Mouse (Mus musculus): ENCODE results near the gene Ceacam16. TPM values are rescaled to one million over a fixed set of nuclear protein-coding genes. Genes with fewer than 3 reads are reported as not detected.

Ceacam16 gene
- total RNA-seq, 2 experiments from 2014 or later, result 0.69 TPM; not detected in 1

DNA sequence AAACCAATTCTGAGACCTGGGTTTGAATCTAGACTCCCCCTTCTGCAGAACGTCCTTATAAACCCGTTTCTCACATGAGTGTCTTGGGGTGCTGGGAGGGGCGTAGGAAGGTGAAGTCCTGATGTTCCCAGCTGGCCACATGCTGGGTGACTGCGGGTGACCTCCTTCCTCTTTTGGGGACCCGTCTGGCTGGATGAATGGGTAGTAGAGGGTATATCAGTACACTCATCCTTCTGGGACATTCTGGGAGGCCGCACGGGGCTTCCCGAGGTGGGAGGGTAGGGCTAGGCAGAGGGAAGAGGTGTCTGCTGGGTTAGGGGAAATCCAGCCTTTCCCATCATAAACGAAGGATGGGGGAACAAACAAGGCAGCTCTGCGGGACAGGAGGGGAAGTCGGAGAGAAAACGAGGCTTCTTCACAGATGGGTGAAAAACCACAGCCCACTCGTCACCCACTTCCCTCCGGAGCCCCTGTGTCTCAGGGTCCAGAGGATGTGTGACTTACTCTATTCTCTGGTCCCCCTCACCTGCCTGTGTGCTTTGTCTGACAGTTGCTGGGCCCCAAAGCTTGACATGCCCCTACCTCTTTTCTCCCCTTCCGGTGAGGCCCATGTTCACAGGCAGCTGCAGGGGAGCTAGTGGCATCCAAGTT lies 16.5 kb downstream of the Ceacam16 start:
- intact Hi-C loops (cut with DNase I), result no loop called here
- DNase-seq, result no peak

DNA sequence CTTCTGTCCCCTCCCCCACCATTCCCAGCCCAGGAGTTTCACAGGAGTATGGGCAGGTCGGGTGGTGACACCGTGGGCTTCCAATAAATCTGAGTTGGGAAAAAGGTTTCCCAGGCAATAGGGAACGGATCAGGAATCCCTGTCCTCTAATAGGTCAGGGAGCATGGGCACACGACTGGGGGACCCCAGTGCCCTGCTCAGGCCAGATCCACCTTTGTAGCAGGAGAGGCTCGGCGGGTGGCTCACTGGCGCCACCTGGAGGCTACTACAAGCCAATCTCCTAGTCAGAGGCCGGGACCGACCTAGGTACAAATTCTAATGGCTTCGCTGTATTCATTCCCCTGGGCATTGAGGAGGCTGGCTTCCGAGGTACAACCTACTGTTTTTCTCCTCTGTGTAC lies 17.5 kb downstream of the Ceacam16 start:
- intact Hi-C loops (cut with DNase I), result loop anchor here (1.0 kb wide), 1 partner anchor 40 kb away; no protein-coding TSS in a partner anchor

DNA sequence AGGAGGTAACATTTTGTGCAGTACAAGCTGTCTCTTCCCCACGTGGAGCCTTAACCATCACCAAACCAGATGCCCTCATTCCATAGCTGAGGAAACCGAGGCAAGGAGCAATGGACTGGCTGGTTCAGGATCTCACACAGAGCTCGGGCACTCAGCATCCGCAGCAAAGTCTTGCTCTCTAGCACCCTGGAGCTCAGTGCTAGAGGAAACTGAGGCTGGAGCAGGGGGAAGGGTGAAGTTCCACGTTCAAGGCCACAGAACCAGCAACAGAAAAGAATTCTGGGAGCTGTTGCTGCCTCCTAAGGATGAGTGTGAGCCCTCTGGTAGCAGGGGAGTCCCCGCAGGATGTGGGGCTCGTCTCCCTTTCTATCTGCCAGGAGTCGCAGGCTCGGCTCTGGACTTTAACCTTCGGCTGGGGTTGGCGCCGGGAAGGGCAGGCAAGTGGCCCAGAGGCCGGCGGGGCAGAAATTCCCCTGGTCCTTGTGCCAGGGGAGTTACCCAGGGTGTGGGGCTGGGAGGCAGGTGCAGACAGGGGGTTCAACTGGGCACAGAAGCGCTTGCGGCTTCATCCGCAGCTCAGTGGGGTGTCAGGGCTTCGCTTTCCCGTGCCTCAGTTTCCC lies 18.1 kb downstream of the Ceacam16 start:
- intact Hi-C loops (cut with DNase I), result loop anchor here (1.0 kb wide), 1 partner anchor 40 kb away; no protein-coding TSS in a partner anchor
- DNase-seq, result peak in 1 of 2 experiments; percentile 23

More for the DNA sequence above, 17.5 kb downstream of the Ceacam16 start:
- peak; percentile 82 to 83 for DNase-seq

DNA sequence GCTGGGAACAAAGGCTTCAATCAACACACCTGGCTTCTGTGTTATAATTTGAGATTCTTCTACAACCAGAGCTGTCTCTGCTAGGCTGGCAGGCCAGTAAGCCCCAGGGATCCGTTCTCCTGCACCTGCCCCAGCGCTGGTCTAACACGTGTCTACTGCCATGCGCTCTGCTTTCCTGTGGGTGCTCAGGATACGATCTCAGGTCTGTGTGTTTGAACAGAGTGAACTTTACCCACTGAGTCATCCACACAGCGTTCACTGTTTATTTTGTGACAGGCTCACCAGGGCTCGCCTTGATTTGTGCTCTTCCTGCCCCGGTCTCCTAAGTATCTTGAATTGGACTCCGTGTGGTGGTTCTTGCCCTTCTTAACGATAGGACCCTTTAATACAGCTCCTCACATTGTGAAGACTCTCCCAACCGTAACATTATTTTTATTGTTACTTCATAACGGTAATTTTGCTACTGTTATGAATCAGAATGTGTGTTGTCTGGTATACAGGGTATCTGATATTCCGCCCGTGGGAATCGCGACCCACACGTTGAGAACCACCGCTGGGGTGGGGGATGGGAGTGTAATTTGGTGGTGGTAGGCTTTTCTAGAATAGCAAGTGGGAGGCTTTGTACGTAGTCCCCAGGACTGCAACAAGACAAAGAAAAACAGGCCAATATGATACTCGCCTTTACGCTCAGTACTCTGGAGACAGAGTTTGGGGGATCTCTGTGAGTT lies 19.2 kb downstream of the Ceacam16 start:
- intact Hi-C loops (cut with DNase I), result no loop called here
- no peak for DNase-seq

DNA sequence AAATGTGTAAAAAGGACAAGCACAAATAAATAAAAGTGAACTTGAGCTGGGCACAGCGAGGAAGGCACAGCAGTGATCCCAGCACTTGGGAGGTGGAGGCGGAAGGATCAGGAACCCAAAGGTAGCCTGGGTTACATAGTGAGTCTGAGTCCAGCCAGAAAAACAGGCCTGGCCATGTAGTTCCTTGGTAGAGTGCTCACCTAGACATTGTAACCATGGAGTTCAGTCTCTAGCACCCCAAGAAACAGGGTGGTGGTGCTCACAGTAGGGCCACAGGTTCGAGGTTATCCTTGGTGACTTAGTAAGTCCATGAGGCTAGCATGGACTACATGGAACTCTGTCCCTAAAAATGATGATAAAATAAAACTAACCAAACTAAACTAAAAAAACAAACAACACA lies 20.2 kb downstream of the Ceacam16 start:
- intact Hi-C loops (cut with DNase I), result no loop called here

DNA sequence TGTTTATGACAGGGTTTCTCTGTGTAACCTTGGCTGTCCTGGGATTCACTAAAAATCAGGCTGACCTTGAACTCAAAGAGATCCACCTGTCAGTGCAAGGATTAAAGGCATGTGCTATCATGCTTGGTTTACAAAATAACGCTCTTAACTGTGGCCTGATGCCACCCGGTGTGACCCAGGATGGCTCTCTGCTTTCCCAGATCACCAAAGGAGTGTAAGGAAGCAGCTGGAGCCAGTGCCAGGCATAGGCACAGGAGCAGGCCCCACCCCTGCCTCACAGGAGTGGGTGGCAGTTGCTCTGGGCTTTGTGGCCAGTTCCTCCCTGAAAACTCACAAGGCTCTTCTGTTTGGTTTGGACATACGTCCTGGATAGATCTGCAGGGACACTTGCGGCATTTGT lies 20.7 kb downstream of the Ceacam16 start:
- intact Hi-C loops (cut with DNase I), result no loop called here
- DNase-seq, result no peak

More for the DNA sequence above, 20.2 kb downstream of the Ceacam16 start:
- no peak for DNase-seq

DNA sequence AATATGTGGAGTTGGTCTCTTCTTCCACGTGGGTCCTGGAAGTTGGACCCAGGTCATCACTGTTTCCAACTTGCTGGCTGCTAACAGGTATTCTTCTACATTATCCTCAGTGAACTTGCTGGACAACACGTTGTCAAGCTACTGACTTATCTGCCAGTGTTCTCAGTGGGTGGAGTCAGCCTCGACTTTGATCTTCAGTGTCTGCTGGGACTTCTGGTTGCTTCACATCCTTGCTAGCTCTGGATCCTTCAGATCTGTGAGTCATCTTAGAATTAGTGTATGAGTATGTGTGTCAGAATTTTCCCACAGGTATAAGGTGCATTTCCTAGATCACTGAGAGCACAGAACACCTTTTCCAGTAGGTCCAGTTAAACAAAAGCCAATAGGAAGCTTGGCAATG lies 24.3 kb downstream of the Ceacam16 start:
- DNase-seq, result no peak
- intact Hi-C loops (cut with DNase I), result no loop called here

DNA sequence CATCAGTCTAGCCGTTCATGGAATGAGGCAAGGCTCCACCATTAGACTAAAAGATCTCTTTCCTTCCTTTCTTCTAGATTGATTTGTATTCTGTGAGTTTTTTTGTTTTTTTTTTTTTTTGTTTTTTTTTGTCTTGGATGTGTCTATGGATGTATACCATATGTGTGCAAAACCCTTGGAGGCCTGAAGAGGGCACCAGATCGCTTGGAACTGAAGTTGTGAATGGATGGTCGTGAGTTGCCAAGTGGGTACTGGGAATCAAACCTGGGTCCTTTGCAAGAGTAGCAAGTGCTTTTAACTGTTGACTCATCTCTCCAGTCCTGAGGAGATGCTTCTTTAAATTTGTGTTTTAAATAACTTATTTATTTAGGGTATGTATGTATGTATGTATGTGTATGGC lies 27.0 kb downstream of the Ceacam16 start:
- no peak for DNase-seq
- intact Hi-C loops (cut with DNase I), result no loop called here

DNA sequence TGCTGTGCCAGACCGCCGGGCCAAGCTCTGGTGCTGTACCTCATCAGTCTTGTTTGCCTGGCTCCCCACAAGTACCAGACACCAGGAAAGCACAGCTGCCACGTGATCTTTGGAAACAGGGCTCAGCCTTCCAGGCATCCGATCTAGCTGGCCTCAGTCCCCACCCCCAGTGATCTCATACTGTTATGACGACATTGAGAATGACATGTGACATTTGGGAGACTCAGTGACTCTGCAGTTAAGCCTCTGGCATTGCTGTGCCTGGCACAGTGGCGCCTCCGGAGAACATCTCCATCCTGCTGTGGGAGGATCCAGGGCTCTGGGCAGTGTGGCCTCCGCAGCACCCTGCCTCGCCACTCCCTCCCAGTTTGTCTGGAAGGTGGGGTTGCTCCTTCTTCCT lies 29.3 kb downstream of the Ceacam16 start:
- intact Hi-C loops (cut with DNase I), result no loop called here
- DNase-seq, result no peak

DNA sequence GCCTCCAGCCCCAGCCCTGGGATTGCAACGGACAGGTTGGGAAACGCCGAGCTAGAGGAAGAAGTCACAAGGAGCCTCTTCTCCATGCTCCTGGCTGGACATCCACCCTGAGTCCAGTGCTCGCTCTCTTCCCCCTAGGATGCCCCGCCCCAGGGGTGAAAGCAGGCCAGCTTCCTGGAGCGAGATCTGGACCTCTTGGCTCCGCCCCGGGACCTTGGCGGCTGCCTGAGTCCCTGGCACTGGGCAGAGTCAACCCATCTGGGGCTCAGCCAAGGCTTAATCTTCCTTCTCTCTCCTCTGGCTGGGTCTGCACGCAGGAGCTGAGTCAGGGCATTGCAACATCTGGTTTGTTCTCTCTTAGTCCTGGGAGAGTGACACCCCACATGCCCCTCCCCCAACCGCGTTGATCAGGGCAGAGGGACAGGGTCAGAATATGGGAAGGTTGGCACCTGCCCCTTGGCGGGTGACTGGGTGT lies 30.4 kb downstream of the Ceacam16 start:
- intact Hi-C loops (cut with DNase I), result no loop called here

DNA sequence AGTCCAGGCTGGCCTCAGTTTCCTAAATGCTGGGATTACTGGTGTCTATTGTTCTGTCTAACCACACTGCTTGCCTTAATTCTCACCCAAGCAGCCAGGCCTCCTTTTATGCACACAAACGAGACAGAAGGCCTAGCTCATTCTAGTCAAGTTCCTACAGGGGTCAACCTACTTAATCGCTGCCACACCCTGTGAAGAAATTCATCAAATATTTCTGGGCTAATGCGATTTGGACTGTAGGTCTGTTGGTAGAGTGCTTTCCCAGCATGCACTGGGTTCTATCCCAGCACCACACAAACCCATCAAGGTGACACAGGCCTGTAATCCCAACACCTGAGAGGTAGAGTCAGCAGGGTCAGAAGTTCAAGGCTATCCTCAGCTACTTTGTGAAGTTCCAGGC lies 31.4 kb downstream of the Ceacam16 start:
- intact Hi-C loops (cut with DNase I), result no loop called here
- DNase-seq, result no peak

More for the DNA sequence above, 30.4 kb downstream of the Ceacam16 start:
- DNase-seq, result peak; percentile 91 to 94

DNA sequence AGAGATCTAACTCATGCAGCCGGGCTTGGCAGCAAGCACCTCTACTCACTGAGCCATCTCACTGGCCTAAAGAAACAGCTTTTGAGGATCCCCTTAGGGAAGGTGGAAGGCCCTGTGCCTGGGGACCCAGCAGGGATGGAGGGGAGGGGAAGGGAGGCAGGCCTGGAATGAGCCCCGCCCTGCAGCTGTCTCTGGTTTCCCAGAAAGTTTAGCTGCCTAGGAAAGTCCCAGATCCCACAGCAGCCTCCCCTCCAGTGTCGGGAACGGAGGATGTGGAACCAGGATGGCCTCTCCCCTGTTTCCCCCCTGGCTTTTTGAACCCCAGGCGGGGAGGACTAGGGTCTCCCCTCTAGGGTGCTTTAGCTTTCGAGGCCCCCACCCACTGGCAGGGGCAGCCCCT lies 34.3 kb downstream of the Ceacam16 start:
- intact Hi-C loops (cut with DNase I), result no loop called here
- DNase-seq, result peak in 1 of 2 experiments; percentile 29

DNA sequence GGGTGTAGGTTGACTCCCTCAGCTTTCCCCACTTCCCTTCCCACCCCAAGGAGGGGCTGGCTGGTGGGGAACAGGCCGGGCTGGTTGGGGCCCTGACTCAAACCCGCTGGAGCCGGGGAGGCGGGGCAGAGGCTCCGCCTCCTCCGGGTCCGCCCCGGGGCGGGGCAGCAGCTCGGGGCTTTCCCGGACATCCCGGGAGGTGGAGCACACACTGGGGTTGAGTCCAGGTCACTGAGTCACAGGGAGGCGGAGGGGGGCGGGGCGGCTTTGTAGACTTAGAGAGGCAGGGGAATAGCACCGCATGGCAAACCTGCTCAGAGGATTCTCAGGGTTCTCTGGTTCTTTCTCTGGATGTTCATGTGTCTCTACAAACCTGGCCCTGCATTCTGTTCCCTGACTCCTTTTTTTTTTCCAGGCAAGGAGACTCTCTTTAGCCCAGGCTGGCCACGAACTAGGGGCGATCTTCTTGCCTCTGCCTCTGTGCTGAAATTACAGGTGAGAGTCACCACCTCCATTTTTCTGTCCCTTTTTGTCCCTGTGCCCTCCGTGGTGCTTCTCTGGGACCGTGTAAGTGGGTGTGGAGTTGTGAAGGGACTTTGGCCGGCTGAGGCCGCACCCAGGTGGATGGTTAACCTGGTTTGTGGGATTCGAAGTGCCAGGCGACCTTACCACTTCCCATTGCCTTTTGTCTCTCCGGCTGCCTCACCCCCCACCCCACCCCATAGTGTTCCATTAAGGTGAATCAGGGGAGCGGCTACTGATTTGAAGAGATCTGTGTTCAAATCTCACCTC lies 36.7 kb downstream of the Ceacam16 start:
- intact Hi-C loops (cut with DNase I), result no loop called here

DNA sequence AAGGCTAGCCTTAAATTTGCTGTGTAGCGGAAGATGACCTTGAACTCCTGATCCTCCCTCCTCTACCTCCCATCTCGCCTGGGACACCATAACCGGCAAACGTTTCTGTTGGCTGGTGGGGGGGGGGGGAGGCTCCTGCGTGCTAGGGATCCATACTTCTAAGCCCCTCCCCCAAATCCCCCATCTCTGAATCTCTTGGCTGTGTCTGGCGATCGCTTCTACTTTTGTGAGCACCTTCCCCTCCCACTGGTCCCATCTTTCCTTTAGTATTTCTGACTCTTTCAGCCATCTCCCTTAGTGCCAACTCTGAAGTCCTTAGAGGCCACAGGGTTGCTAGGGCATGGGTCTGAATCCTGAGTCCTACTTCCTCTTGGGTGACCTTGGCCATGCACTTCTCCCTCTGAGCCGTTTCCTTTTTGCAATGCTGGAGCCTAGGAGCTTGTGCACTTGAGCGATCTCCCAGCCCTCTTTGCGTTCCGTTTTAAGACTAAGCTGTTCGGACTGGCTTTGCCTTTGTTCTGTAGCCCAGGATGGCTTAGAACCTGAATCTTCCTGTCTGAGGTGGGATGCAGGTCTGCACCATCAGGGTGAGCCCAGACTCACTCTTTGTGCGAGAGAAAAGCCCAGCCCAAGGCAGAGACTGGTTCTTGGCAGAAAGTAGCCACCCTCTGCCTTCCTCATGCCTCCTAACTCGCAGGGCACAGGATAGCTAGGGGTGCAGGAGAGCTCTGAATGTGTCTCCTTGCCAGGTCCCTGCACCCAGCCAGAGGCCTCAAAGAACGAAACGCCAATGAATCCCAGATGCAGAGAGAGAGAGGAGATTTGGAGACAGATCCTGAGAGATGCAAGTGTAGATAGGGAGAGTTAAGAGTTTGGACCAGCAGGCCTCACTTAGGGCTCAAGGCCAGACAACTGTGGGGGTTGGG lies 37.6 kb downstream of the Ceacam16 start:
- DNase-seq, result peak in 1 of 2 experiments; percentile 29
- intact Hi-C loops (cut with DNase I), result no loop called here

More for the DNA sequence above, 36.7 kb downstream of the Ceacam16 start:
- DNase-seq, result peak; percentile 87 to 89

DNA sequence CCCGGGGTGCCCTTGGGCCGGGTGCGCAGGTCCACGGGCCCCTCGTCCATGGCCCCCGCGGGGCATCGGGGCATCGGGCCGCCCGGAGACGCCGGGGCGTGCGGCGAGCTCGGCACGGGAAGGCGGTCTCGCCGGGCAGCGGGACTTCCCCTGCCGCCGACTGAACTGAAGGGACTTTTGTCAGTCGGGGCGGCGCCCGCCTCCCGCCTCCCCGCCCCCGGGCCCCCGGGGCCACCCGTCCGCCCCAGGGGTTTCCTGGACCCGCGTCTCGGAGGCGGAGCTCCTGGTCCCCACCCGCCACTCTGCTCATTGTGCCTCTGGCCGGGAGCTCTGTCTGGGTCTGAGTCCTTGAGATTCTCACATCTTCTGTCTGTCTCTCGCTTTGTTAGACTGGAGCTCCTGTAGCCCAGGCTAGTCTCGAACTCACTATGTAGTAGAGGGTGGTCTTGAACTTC lies 38.5 kb downstream of the Ceacam16 start, which contains the start of gene Bcl3:
Gene Bcl3, minus strand, starts transcription at position 167 of the 455 bp plus-strand sequence.
- intact Hi-C loops (cut with DNase I), result no loop called here
- peak; percentile 78 for DNase-seq

DNA sequence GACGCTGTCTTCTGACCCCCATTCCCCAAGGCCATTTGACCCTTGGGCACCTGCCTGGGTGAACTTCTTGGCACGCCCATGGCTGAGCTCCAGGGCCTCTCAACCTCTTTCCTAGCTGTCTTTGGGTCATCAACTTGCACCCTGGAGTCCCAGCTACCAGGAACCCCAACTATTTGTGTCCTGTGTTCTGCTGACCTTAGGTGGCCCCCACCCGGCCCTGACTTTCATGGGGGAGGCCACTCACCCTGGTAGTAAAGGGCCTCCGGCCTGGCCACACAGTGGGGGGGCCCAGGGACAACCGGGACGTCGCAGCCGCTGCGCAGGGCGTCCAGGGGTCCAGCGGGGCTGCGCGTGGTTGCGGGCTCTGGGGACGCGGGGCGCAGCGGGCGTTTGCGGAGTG lies 38.9 kb downstream of the Ceacam16 start:
- intact Hi-C loops (cut with DNase I), result no loop called here
- peak in 1 of 2 experiments; percentile 53 for DNase-seq

DNA sequence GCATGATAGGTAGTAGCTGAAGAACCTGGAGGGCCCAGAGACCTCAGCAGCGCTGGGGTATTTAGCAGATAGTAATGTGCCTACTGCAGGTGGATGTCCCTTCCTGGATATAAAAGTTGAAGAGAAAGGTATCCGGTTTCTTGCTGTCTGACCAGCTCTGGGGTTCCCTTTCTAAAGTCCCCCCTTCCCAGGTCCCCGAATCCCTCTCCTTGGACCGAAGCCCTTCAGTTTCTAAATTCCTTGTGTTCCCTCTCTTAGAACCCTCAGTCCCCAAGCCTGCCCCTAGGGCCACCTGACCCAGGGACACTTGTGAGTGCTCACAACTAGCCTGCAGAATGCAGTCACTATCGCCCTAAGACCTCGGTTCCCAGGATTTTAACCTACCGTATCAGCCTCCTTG lies 39.5 kb downstream of the Ceacam16 start:
- intact Hi-C loops (cut with DNase I), result no loop called here

DNA sequence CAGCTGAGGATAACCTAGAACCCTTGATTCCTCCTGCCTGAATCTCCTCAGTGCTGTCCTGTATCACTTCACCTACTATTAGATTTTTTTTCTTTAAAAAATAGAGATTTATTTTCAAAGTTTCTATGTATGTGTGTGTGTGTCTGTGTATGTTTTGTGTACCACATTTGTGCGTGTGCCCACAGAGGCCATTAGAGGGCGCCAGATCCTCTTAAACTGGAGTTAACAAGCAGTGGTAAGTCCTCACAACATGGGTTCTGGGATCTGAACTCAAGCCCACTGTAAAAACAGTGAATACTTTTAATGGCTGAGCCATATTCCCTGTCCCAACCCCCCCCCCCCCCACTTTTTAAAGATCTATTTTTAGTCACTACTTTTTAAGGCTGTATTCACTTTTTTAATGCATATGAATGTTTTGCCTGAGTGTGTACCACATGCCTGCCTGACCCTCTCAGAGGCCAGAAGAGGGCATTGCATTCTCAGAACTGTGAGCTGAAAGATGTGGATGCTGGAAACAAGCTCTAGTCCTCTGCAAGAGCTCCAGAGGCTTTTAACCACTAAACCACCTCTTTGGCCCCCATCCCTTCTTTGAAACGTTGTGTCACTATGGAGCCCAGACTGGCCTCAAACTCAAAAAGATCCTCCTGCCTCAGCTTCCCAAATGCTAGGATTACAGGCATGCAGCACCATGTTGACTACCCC lies 40.6 kb downstream of the Ceacam16 start:
- intact Hi-C loops (cut with DNase I), result no loop called here
- no peak for DNase-seq

More for the DNA sequence above, 39.5 kb downstream of the Ceacam16 start:
- DNase-seq, result no peak

DNA sequence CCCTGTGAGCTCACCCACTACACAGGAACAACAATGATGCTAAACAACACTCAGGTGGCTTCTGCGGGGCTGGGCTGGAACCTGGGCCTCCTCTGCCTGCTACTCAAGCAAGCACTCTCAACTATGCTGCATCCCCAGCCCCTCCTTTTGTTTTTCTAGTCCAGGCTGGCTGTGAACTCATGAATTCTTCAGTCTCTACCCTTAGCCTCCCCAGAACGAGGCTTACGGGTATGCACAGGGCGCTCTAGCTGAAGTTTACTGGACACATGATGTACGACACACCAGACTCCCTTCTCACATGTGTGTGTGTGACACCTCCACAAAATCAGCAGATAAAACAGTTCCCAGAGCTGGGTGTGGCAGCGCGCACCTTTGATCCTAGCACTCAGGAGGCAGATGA lies 42.2 kb downstream of the Ceacam16 start:
- no peak for DNase-seq
- intact Hi-C loops (cut with DNase I), result no loop called here
